Mouse (Mus musculus) ZHBTc4 (cell line): ENCODE results near the gene Rex1bd.
A peak's percentile ranks its signal among the peaks of the same experiment; 100 is the strongest.

Experiments used
- DNase-seq: peaks from one replicate; pipeline ENCODE4 v3.0.0-alpha.2; 2011; ENCODE audit warnings: low read depth, low spot score

Gene Rex1bd

DNA sequence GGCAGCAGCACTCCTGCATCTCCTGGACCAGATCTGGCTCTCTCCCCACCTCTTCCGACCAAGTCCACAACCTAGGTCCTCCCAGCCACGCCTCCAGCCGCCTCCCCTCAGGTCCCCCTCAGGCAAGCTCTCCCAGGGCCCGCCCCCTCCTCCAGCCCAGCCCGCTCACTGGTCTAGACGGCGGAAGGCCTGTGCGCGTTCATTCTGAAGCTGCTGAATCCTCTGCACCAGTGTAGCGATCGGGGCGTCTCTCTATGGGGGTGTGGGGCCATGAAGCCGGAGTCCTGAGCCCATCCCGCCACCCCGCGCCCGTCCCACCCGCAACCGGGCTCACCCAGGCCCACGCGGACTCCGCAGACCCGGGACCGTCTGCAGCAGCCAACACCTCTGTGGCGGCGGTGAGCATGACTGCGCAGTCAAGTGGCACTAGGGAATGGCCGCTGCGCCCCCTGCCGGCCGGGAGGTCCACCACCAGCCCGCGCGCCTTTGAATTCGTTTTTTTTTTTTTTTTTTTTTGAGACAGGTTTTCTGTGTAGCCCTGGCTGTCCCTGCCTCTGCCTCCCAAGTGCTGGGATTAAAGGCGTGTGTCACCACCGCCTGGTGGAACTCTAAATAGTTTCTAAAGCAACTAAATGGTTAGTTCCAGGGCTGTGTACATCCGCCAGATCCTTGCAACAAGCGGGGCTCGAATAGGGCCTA lies at the start of gene Rex1bd:
Rex1bd (minus strand) TSS at position 425 of the 699 bp plus-strand sequence.
- DNase-seq = peak; percentile 99

DNA sequence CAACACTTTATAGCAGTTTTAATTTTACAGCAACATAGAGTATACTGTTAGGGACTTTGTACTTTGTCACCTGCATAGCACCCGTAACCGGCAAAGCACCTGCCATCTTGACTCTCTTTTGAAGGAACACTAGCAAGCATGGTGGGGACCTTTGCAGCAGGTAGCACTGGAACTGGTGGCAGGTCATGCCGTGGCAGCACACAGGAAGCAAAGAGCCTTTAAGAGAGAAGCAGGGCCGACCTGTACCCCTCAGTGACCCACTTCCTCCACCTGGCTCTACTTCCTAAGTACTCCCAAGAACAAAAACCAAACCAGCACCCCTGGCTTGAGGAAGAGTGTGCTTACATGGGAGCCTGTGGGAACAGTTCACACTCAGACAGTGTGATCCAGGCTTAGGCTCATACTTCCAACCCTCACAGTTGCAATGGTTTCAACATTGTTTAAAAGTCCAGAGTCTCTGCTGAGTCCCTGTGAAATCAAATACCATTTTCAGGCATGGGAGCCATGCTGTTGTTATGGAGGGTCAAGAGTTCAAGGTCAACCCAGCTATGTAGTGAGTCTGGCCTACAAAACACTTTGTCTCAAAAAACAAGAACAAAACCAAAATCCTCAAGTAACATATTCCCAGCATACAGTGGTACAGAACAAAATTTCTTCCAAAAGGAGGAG lies 48.7 kb upstream of the Rex1bd start:
- peak; percentile 50 for DNase-seq

DNA sequence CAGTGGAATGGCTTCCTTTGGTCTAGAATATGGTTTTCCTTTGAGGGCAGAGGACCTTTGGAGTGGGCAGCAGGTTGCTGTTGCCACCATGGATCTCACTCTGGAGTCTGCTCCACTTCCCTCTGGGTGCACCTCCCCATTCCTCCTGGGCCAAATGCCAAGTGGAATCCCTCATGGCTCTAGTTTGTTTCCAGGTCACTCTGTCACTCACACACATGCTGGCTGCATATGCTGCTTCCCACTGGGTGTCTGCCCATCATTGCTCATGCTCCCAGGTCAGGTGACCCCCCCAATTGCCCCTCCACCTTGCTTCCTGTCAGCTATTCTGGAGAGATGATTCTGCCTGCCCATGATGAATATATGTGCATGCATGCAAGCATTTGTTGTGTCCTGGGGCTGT lies 47.2 kb upstream of the Rex1bd start:
- no peak for DNase-seq

DNA sequence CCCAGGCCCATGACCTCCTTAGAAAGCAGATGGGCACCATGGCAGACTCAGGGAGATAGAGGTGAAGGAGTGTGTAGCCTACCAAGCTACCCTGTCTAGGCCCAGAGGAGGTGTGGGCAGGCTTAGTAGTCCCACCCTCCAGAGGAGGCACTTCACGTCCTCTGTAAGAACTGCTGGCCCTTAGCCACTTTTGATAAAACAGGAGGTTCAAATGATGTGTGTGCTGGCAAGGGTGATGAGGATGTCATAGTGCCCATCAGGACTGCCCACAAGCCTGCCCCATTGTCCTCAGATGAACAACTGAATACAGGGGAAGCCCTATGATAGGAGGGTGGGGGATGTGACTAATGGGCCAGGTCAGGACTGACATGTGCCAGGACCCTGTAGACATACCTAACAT lies 46.3 kb upstream of the Rex1bd start:
- DNase-seq = no peak

DNA sequence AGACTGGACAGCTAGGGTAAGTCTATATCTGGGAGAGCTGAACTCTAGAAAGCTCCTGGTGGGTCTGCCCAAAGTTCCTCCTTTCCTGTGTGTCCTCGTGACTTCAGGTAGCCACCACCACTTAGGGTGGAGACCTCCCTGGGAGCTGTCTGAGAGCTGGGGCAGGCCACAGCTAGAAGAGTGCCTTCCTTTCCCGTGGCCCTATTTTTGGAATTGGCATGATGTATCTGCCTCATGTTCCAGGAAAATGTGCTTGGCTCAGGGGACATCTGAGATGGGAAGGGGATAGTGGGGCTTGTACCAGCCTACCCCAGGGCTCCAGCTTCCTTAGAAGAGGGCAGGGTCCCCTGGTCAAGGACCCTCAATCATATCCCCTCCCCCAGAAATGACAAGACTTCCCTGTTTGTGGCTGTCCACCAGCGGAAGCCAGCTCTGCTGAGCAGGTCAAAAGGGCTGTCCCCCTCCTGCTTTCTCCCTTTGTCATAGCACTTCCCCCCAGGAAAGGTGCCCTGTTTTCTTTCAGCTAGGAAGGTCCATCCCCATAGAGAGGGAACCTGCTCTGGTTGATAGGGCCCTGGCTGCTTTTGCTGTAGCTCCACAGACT lies 45.1 kb upstream of the Rex1bd start:
- DNase-seq = no peak

DNA sequence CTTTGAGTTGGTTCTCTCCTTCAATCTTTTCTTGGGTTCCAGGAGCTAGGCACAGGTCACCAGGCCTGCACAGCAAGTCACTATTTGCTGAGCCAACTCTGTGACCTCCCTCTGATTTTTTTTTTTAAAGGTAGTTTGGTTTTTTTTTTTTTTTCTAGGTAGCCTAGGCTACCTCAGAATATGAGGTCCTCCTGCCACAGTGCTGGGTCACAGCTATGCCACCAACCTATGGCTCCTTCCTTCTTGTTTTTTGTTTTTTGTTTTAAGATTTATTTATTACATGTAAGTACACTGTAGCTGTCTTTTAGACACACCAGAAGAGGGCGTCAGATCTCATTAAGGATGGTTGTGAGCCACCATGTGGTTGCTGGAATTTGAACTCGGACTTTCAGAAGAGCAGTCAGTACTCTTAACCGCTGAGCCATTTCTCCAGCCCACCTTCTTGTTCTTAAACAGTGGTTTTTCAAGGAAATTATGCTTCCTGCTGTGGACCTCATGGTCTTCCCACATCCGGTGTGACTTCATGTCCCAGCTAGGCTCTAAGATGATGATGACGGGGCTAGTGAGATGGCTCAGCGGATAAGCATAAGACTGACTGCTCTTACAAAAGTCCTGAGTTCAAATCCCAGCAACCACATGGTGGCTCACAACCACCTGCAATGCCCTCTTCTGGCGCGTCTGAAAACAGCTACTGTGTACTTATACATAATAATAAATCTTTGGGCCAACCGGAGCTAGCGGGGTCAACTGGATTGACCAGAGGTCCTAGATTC lies 43.0 kb upstream of the Rex1bd start:
- DNase-seq = peak; percentile 26

DNA sequence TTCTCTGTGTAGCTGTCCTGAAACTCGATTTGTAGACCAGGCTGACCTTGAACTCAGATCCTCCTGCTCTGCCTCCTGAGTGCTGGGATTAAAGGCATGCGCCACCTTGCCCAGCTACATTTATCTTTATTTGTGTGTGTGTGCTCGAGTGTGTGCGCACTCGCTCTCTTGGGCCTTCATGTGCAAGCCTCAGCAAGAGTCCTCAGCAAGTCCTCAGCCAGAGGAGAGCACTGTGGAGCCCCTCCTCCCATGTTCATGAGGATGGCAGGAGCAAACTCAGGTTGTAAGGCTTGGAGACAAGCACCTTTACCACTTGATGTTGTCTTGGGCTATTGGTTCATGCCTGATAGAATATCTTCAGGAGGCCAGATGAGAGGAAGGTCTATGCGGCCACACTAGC lies 41.2 kb upstream of the Rex1bd start:
- no peak for DNase-seq

DNA sequence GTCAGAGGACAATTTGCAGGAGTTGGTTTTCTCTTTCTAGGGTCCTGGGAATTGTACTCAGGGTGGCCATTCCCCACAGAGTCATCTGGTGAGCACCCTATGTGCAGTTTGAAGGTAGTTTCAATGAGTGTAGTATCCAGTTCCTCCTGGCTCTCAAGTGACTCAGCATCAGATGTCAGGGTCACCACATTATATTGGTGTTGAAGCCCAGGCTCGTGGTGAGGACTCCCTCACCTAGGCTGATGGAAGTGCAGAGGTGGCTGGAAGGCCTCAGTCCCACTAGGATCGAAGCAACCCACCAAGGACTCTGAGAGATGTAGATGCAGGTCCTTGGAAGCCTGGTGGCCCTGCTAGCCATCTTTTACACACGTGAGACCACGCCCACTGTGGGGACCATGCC lies 39.9 kb upstream of the Rex1bd start:
- DNase-seq = no peak

DNA sequence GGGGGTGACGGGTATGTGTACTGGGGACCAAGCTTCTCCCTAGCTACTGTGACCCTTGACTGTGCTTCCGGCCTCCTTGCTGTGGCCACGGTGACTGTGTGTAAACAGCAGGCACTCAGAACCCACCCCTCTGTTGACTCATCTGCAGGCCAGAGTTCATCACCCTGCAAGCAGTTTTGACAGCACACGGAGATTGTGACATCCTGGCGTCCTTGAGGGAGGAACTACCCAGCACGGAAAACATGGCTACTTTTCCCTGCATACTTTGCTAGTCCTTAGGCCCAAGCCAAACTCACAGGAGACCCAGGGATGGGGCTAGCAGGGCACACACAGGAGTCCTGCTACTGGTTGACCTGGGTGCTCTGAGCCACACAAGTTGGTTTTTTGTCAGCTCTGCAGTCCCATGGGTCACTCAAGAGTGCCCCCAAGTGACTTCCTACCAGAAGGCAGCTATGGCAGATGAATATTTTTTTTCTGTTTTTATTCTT lies 37.7 kb upstream of the Rex1bd start:
- DNase-seq = peak; percentile 32

DNA sequence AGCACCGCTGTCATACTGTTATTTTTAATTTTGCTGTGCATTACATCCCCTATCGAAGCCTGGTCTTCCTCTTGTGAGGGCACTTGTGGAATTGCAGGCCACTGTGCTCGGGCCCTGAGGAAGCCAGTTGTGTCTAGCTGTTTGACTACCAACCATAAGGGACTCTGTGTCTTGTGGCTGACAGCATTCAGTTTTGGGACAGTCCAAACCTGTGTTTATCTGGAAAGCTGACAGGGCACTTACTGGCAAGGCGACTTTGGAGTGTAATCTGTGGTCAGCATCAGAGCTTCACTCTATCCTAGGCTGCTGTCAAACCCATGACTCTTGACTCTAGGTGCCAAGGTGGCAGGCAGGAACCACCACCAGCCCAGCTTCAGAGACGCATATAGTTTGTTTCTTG lies 34.5 kb upstream of the Rex1bd start:
- DNase-seq = no peak

DNA sequence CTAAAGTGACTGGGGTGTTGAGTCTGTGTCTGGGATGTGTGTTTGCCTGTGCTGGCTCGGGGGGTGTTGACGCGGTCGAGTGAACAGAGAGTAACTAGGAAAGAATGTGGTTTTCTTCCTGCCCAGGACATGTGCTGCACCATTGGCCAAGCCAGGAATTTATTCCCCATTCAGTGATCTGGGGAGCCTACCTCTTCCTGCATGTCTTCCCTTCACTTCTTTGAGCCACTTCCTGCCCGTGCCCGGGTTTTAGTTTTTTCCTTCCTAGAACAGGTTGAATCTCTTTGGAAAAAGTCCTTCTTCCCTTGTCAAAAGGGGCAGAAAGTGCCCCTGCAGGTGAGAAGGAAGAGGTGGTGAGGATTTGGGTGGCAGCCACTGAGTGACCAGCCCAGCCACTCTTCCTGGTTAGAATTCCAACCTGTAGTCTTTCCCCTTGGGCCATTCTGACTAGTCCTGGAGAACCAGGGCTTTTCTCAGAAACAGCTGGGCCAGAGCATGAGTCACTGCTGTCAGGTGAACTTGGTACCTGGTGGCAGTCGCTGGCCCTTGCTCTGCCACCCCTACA lies 34.0 kb upstream of the Rex1bd start:
- no peak for DNase-seq

DNA sequence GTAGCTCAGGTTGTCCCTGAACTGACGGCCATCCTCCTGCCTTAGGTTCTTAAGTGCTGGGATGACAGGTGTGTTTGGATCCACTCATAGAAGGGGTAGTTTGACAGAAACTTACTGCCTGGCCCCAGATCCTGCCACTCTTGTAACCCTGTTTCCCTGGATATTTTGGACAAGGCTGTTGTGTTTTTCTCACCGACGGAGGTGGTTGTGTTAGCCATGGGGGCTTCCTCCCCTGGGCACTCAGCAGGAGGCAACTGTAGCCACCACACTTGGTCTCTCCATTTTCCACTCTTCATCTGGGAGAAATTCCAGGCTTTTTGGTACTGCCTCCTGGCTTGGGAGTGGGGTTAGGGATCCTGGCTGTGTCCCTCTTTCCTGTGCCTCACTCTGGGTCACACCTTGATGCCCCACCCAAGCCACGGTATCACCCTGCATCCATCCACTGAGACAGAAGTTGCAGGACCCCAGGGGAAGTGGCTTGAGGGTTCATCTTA lies 33.5 kb upstream of the Rex1bd start:
- DNase-seq = no peak

DNA sequence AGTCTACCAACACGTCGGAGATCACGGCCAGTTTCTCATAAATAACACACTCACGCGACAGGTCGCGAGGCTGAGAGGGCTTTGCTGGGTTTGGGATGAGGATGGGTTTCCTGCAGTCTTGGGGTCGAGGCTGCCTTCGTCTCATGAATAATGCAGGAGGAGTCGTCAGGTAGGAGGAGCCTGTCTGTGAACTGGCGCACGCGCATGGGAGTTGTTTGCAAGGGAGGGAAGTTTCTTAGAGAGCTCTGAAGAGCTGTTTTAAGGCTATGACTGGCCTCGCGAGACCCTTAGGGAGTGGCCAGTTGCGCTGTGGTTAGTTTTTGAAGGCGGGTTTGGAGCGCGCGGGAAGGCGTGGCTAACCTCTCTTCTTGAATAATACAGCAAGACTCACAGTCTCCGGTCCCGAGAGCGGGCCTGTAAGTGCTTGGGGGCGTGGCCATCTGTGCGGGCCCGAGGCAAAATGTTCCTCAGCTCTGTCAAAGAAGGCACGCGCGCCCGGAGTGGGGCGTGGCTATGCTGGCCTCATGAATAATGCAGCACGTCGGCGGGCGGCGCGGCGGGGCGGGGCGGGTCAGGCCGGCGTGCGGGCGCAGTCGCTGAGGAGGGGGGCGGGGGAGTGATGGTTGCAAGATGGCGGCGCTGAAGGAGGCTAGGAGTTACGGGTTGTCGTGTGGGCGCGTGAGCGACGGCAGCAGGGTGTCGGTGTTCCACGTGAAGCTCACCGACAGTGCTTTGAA lies 32.7 kb upstream of the Rex1bd start, which contains the start of gene Ell:
Ell (plus strand) TSS at position 381 of the 737 bp plus-strand sequence.
- DNase-seq = peak; percentile 100

DNA sequence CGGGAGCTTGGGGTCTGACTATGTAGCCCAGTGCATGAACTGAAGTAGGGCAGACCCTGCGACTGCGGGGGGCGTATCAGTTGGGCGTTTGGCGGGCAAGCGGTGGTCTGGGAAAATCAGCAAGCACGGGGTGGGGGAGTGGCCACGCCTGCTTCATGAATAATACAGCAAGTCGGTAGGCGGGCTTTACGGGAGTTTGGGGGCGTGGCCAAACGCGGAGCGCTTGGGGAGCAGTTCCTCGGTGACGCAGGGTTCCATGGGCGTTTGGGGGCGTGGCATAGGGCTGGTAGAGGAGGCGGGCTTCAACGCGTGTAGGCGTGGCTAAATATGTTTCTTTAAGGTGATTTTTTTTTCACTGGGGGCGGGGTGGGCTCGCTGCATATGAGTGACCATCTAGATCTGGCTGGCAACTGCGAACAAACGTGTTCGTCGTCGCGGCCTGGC lies 32.1 kb upstream of the Rex1bd start:
- peak; percentile 99 for DNase-seq

DNA sequence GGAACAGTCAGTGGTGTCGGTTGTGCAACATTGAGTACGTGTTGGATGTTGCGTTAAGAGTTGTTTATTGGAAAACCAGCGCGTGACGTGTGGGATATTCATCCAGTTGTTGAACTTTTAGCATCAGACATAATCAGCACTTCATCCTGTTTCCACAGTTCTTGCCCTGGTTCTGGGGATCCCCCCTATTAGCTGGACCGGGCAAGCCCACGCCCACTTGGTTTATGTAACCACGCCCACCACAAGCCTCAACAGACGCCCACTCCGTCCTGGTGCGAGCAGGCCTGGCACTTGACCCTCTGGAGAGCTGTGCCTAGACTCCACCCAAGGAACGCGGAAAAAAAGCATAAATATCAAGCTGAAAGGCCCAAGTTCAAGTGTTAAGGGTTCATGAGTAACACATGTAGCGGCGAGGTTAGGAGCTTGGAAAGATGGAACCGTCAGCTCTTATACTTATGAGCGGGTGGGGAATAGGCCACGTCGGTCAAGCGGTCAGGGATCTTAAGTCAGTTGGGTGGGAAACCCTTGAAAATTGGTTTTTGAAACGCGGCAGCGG lies 31.6 kb upstream of the Rex1bd start:
- DNase-seq = peak; percentile 63

DNA sequence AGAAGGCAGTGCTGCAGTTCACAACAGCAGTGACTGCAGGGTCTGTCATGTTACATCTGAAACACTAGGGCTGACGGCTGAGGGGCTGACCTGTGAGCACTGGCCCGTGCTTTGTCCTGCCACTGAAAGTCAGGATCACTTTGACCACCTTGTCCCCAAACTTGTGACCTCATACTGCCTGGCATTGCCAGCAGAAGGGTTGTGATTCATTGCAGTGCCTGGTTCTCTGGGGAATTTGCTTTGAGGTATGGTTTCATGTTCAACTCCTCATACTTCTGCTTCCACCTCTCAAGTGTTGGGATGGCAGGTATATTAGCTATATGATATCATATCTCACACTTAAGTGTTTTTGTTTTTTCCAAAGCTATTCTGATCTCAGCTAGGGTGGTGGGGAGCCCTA lies 29.1 kb upstream of the Rex1bd start:
- DNase-seq = no peak

DNA sequence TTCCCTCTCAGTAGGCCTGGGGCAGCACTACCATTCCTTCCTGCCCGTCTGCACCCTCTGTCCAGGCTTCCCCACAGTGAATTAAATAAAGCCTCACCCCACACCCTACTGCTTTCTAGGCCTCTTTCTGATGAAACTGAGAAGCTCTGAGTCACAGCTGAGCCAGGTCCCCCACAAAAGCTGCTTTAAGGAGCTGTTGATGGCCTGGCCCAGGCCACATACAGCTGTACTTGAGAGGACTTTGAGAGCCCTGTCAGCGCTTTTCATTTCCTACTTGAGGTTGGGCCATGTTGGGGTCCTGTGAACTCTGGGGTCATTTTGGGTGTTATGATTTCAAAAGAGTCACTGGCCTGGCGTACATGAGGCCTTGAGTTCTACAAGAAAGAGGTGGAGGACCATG lies 28.7 kb upstream of the Rex1bd start:
- DNase-seq = no peak

DNA sequence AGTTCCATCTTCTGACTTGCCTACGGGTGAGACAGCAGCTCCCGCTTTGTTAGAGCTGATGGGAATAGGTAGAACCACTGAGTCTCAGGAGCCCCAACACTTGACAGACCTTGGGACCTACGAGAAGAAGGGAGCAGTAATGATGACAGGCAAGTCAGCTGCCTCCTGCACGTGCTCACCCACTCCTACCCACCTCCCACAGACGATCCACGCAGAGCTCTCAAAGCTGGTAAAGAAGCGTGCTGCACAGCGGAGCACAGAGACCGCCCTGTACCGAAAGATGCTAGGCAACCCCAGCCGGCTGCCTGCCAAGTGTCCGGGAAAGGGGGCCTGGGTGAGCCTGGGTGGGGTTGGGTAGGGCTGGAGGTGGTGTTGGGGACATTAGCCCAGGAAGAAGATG lies 27.7 kb upstream of the Rex1bd start:
- DNase-seq = no peak

DNA sequence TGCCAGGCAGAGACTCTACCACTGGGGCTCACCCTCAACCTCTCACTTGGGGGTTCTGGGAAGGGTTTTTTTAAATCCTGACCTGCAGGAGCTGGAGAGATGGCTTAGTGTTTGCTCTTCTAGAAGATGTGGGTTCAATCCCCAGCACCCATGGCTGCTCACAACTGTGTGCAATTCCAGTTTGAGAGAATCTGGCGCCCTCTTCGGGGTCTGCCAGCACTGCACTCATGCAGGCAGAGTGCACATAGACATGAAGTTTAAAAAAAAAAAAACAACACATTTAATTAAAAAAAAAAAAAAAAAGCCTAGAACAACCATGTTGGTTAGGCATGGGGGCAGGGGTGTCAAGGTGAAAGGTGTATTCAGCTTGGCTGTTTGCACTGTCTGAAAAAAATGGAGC lies 23.8 kb upstream of the Rex1bd start:
- no peak for DNase-seq

DNA sequence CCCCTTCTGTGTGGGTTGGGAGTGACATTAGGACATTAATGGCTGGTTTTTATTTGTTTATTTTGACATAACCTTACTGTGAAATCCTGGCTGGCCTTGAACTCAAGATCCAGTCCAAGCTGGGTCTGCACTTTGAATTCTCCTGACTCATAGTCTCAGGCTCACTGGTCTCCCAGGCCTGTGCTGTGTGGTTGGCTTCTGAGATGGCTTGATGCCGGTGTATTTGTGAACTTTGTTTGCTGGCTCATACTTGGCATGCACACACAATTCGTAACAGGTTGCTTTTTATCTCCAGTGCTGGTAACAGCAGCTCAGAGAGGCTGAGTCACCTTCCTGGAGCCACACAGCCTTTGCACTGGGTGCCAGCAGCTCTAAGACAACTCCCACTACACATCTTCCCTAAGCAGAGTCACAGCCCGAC lies 23.2 kb upstream of the Rex1bd start:
- no peak for DNase-seq
